Mouse (Mus musculus) intestine, embryonic 16.5 days (tissue): ENCODE results near the gene Tcf21. TPM values are rescaled to one million over a fixed set of nuclear protein-coding genes. Genes with fewer than 3 reads are reported as not detected.

ENCODE experiments used
- ATAC-seq: fragments of 200-750 bp; cut with Nextera tagmentation; 2 replicates; pipeline ENCODE4 v1.8.0; 2017; ENCODE audit warnings: moderate TSS enrichment, moderate library complexity
- H3K27ac ChIP-seq: fragments of 300-500 bp; sonication (generic); 2 replicates; pipeline ENCODE4 v1.5.1; 2014; ENCODE audit warnings: mild to moderate bottlenecking, low read length
- H3K27me3 ChIP-seq: fragments of 300-500 bp; sonication (generic); replicated peaks from 2 replicates; pipeline ENCODE4 v1.6.1; 2014; ENCODE audit warnings: low read length, control low read depth, mixed read lengths; ENCODE audit not compliant: control insufficient read depth, insufficient read depth
- H3K36me3 ChIP-seq: fragments of 300-500 bp; sonication (generic); 2 replicates; pipeline ENCODE4 v1.6.1; 2014; ENCODE audit warnings: low read length, control low read depth; ENCODE audit not compliant: control insufficient read depth, insufficient read depth
- H3K4me1 ChIP-seq: fragments of 300-500 bp; sonication (generic); 2 replicates; pipeline ENCODE4 v1.6.1; 2014; ENCODE audit warnings: low read length, control low read depth, mixed read lengths; ENCODE audit not compliant: control insufficient read depth, insufficient read depth
- H3K4me2 ChIP-seq: fragments of 300-500 bp; sonication (generic); 2 replicates; pipeline ENCODE4 v1.6.1; 2014; ENCODE audit warnings: low read depth, low read length, control low read depth
- H3K4me3 ChIP-seq: fragments of 300-500 bp; sonication (generic); 2 replicates; pipeline ENCODE4 v1.5.1; 2014; ENCODE audit warnings: mild to moderate bottlenecking, low read length
- H3K9ac ChIP-seq: fragments of 300-500 bp; sonication (generic); 2 replicates; pipeline ENCODE4 v1.6.1; 2014; ENCODE audit warnings: low read depth, low read length
- H3K9me3 ChIP-seq: fragments of 300-500 bp; sonication (generic); 2 replicates; pipeline ENCODE4 v1.6.1; 2016; ENCODE audit warnings: low read length, control low read depth; ENCODE audit not compliant: control insufficient read depth
- WGBS: fragments of 180-500 bp; shearing (Covaris S2); extraction: QIAGEN DNeasy Blood & Tissue Kit; methylation state at CpG from one replicate; pipeline ENCODE4 v1.1.7; 2014; 5-methylcytosine and 5-hydroxymethylcytosine counted together
- polyA plus RNA-seq: library from polyadenylated mRNA; unstranded; fragments of >200 nt; fragmentation: Nextera tagmentation; extraction: Ambion mirVana; gene quantifications from 2 replicates; pipeline ENCODE4 v1.2.1, GENCODE M21; 2015

Tcf21 gene
- polyA plus RNA-seq, 1 experiment from 2014 or later = 145 TPM

DNA sequence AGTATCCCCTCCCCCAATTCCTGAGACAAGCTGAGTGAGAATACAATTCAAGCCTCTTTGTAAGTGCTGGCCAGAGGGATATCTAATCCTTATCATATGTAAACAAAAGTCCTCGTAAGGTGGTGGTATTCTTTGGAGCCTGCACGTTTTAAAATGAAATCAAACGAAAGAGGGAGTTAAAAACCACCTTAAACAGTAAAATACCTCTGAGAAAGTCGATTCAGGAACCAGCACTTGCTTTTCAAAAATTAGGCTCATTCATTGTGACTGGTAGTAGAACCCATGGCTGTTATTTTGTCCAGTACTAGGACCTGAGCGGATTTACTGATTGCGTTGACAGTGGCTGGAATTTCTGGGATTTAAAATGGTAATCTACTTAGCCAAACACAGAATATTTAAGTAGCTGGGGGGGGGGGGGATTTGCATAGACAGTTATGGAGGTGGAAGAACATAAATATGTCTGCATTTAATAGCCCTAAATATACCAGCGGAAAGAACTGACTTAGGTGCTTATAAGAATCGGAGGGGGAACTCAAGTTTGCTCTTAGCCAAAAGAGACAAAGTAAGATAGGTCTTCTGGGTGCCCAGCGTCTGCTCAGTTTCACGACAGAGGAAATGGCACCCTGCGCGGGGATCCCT is 1.3 kb downstream of the Tcf21 start:
- H3K27me3 ChIP-seq = peaks cover 19% of the 10 kb centered on the region; the same call in 1 of the 2 replicates
- no peak for ATAC-seq
- H3K27ac ChIP-seq = peak overlapping the region; percentile 95
- H3K4me2 ChIP-seq = no peak overlapping the region; the same call in none of the 2 replicates
- WGBS = under 1% methylated on average over 12 of the region's 12 CpGs
- peaks cover 5% of the 10 kb centered on the region; the same call in 1 of the 2 replicates for H3K4me1 ChIP-seq
- H3K4me3 ChIP-seq = peak overlapping the region; percentile 66
- peak overlapping the region; percentile 88 for H3K9ac ChIP-seq
- no peaks in the 10 kb centered on the region for H3K36me3 ChIP-seq
- H3K9me3 ChIP-seq = no peaks in the 10 kb centered on the region

DNA sequence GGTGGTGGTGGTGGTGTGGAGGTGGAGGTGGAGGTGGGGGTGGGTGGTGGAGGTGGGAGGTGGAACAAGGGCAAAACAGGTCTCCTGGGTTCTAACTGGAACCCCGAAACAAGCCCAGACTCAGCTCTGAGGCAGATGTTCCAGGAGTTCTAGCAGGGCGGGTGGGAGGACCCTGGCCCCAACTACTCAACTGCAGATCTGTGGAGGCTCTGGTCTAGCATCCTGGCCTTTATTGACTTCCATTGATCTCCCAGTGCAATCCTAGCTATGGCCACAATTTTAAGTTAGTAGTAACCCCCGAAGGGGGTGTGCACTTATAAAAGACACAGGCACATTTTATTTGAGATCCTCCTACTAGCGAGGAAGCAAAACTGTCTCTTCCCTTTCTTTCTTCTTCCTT is 2.0 kb downstream of the Tcf21 start:
- Histone ChIP-seq H3K4me3 (peak overlapping the region; percentile 55), H3K27ac (peak overlapping the region; percentile 88), H3K4me2 (peak overlapping the region; percentile 37), H3K4me1 (0 out of 2 replicates have a peak, but pooled peaks cover 5% of the 10 kb centered on the region), H3K27me3 (peaks cover 19% of the 10 kb centered on the region; the same call in 1 of the 2 replicates), H3K9me3 (no peaks in the 10 kb centered on the region), H3K9ac (peak overlapping the region; percentile 75), H3K36me3 (no peaks in the 10 kb centered on the region)
- 4% methylated on average over 4 of the region's 4 CpGs for WGBS
- no peak for ATAC-seq

DNA sequence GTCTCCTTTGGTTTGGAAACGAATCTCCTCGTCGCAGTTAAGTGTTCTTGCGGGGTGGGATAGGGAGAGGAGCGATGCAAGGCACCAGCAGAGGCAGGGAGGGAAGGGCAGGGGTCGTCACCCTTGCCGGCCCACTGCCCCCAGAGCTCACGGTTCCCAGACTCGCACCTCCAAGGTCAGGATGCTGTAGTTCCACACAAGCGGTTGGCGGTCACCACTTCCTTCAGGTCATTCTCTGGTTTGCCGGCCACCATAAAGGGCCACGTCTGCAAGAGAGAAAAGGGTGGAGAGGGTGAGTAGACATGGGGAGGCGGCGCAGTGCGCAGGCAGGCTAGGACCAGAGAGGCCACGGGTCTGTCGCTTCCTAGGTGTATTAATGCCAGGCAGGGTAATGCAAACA is 2.4 kb downstream of the Tcf21 start:
- Histone ChIP-seq H3K9ac (peak overlapping the region; percentile 75), H3K4me3 (peak overlapping the region; percentile 55), H3K27ac (peak overlapping the region; percentile 88), H3K4me1 (0 out of 2 replicates have a peak, but pooled peaks cover 5% of the 10 kb centered on the region), H3K36me3 (no peaks in the 10 kb centered on the region), H3K4me2 (peak overlapping the region; percentile 37), H3K9me3 (no peaks in the 10 kb centered on the region), H3K27me3 (peaks cover 19% of the 10 kb centered on the region; the same call in 1 of the 2 replicates)
- ATAC-seq = no peak
- WGBS = under 1% methylated on average over 18 of the region's 18 CpGs

DNA sequence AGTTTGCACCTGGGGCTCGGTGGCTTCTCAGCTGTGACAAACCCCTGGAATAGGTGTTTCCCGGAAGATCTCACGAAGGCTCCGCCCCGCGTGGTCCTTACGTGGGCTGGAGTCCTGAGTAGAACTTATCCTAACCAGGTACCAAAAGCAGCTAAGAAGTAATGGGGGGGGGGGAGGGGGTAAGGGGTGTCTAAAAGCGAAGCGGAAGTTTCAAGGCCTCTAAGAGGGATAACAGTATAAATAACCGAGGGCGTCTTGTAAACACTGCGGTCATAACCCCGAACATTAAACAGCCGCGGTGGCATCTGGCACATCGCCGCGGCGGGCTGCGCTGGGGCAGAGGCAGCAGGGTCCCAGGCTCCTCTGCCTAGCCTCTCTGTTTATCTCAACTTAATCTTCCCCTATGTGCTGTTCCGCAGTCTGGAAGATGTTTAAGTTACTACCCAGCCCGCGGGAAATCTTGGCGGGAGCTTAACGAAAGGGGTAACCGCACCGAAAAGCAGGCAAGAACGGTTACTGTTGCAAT is 3.7 kb downstream of the Tcf21 start:
- Histone ChIP-seq H3K4me1 (0 out of 2 replicates have a peak, but pooled peaks cover 9% of the 10 kb centered on the region), H3K4me3 (peak overlapping the region; percentile 47), H3K9me3 (no peaks in the 10 kb centered on the region), H3K9ac (peak overlapping the region; percentile 69), H3K27ac (peak overlapping the region; percentile 79), H3K27me3 (peaks cover 22% of the 10 kb centered on the region; the same call in 1 of the 2 replicates), H3K4me2 (peak overlapping the region; percentile 57), H3K36me3 (no peaks in the 10 kb centered on the region)
- ATAC-seq = no peak
- under 1% methylated on average over 28 of the region's 28 CpGs for WGBS

DNA sequence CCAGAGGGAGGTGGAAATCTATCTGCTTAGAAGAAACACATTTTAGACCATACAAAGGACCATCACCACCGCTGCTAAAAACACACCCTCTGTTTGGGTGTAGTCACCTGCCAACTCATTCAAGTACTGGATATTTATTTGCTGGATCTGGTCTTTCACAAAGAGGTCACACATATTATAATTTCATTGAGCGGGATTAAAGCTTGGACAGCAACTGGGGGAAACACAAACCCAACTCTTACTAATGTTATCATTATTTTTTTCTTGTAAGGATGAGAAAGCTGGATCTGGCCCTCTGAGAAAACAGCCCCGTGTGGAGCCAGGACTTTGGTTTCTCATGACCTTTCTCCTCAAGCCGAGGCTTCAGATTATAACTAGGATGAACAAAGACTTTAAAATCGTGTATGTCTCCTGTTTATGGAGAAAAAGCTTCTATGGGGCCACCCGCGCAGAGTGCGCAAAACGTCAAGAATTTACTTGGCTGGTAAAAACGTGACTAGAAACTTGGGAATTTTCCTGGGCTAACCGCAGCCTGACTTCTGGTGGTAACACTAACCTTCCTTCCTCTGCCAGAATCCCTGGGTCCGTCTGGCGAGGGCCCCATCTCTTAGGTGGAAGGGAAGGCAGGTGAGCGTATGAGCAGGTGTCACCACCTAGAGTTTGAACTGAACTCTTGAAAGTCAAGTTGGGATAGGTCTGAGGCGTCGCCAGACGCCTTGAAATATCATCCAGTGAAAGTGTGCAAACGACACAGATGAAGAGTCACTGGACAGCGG is 4.3 kb downstream of the Tcf21 start:
- no peak for ATAC-seq
- peak overlapping the region; percentile 69 for H3K9ac ChIP-seq
- no peaks in the 10 kb centered on the region for H3K9me3 ChIP-seq
- WGBS = 6% methylated on average over 19 of the region's 19 CpGs
- H3K4me1 ChIP-seq = 0 out of 2 replicates have a peak, but pooled peaks cover 9% of the 10 kb centered on the region
- H3K36me3 ChIP-seq = no peaks in the 10 kb centered on the region
- peak overlapping the region; percentile 47 for H3K4me3 ChIP-seq
- peak overlapping the region; percentile 57 for H3K4me2 ChIP-seq
- peak overlapping the region; percentile 79 for H3K27ac ChIP-seq
- peaks cover 22% of the 10 kb centered on the region; the same call in 1 of the 2 replicates for H3K27me3 ChIP-seq

DNA sequence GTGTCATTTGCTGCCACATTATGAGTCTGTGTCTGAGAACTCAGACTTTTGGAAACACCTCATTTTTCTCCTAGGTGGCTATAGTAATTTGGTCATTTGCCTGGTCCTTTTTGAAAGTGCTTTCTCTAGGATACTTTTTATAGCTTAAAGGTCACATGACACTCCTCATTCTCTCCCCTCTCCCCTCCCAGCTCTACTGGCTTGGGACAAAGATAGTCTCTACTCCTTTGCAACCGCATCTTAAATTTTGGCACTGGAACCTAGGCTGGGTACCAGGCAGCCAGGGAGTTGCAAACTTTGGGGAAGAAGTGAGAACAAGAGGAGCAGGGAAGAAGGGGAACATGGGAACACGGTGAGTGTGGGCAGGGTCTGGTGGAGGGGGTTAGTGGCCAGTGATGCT is 5.2 kb downstream of the Tcf21 start:
- 2% methylated on average over 2 of the region's 2 CpGs for WGBS
- Histone ChIP-seq H3K9me3 (no peaks in the 10 kb centered on the region), H3K4me3 (peak overlapping the region; percentile 34), H3K4me1 (0 out of 2 replicates have a peak, but pooled peaks cover 9% of the 10 kb centered on the region), H3K27ac (peak overlapping the region; percentile 74), H3K36me3 (no peaks in the 10 kb centered on the region), H3K27me3 (peaks cover 17% of the 10 kb centered on the region; the same call in 1 of the 2 replicates), H3K4me2 (peak overlapping the region; percentile 57; the same call in 1 of the 2 replicates), H3K9ac (peak overlapping the region; percentile 44; the same call in 1 of the 2 replicates)
- ATAC-seq = 0 out of 2 replicates have a peak, but pooled peaks have one; percentile 18

DNA sequence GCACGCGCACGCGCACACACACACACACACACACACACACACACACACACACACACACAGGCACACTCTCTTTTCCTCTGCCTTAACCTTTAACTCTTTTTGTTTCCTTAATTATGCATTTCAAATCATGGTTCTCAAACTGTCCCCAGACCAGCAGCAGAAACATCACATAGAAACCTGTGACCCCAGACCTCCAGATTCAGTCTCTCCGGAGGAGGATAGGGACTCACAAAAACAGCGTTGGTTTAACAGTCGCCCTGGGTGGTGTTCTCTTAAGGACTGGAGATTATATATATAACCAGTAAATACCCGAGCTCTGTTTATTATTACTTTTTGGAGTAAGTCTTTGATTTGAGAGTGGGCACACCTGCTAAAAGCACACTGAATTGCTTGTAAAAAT is 5.7 kb downstream of the Tcf21 start:
- Histone ChIP-seq H3K4me3 (peak overlapping the region; percentile 20; the same call in 1 of the 2 replicates), H3K27ac (peak overlapping the region; percentile 60; the same call in 1 of the 2 replicates)
- 3% methylated on average over 4 of the region's 8 CpGs for WGBS

DNA sequence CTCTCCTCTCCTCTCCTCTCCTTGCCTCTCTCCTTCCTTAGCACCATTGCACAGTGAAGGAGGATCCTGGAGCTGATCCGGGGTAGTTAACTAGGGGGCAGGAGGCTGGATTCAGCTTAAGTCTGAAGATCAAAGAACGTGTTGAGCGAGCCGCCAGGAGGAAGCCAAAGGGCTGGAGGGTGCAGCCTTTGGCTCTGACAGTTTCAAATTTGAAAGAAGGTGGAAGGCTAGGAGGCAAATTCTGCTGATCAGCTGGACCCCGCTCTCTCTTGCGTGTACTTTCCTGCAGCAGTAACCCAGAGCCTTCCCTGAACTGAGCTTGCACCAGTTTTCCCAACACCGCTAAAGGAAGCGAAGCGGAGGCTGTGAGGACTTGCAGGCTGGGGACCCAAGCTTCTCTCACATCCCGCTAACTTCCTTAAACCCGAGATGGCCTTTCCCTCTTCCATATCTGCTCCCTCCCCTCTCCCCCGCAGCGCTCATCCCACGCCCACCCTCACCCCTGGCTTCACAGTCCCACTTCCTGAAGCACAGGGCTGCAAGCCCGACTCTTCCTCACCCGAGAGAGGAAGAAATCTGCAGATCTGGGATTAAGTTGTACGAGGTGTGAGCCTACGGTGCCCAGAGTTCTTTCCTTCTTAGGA is 6.5 kb downstream of the Tcf21 start:
- peak overlapping the region; percentile 78 for H3K27ac ChIP-seq

More for the DNA sequence above, 5.7 kb downstream of the Tcf21 start:
- no peaks in the 10 kb centered on the region for H3K9me3 ChIP-seq
- no peak for ATAC-seq
- H3K4me1 ChIP-seq = 0 out of 2 replicates have a peak, but pooled peaks cover 8% of the 10 kb centered on the region
- H3K9ac ChIP-seq = no peak overlapping the region
- peaks cover 12% of the 10 kb centered on the region; the same call in 1 of the 2 replicates for H3K27me3 ChIP-seq
- H3K36me3 ChIP-seq = no peaks in the 10 kb centered on the region
- 0 out of 2 replicates have a peak overlapping the region, but pooled peaks have one; percentile 57 for H3K4me2 ChIP-seq

More for the DNA sequence above, 6.5 kb downstream of the Tcf21 start:
- no peaks in the 10 kb centered on the region for H3K9me3 ChIP-seq
- peak overlapping the region; percentile 52 for H3K4me2 ChIP-seq
- H3K4me1 ChIP-seq = 0 out of 2 replicates have a peak, but pooled peaks cover 6% of the 10 kb centered on the region
- no peaks in the 10 kb centered on the region for H3K36me3 ChIP-seq
- H3K9ac ChIP-seq = peak overlapping the region; percentile 47
- ATAC-seq = peak; percentile 50
- peak overlapping the region; percentile 32 for H3K4me3 ChIP-seq
- 1% methylated on average over 18 of the region's 18 CpGs for WGBS
- H3K27me3 ChIP-seq = peaks cover 10% of the 10 kb centered on the region; the same call in 1 of the 2 replicates
